Mouse (Mus musculus) inflammation-experienced regulatory T-cells, adult 6 months (primary cell): ENCODE measurements at regions not wholly inside any gene's neighbourhood (a gene's known extent, or its start where the extent isn't known, plus 50 kb on each side); places are given as distances from the start of the nearest gene placed in this dataset.
A peak's percentile ranks its signal among the peaks of the same experiment; 100 is the strongest.

Experiments used
- ATAC-seq: one replicate; pipeline ENCODE4 v1.8.0; 2017

- no peak for ATAC-seq
Observed at GRCm38 (mm10) chr8:36304809-36305208, 539.2 kb downstream of the Gm19410 start.

- no peak for ATAC-seq
Observed at GRCm38 (mm10) chr8:36306336-36306735, 540.7 kb downstream of the Gm19410 start.

DNA sequence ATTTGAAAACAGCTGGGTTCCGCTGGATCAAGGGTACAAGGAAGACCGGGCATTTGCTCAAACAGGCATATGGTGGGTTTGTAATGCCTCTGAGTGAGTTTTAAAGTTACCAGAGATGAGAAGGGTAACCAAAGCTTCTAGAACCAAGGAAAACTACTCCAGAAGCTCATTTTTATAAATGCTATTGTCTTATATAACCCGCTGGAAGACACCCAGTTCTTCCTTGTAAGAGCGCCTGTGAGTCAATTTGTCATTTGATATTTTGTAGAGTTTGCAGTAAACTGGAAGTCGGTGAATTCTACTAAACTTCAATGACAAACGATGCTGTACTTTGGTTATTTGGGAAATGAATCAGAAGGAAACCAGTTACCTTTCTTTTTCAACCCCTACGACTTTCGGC is 541.9 kb downstream of the Gm19410 start:
- ATAC-seq: no peak

- ATAC-seq: no peak
Observed at GRCm38 (mm10) chr8:36308056-36308455, 542.5 kb downstream of the Gm19410 start.

DNA sequence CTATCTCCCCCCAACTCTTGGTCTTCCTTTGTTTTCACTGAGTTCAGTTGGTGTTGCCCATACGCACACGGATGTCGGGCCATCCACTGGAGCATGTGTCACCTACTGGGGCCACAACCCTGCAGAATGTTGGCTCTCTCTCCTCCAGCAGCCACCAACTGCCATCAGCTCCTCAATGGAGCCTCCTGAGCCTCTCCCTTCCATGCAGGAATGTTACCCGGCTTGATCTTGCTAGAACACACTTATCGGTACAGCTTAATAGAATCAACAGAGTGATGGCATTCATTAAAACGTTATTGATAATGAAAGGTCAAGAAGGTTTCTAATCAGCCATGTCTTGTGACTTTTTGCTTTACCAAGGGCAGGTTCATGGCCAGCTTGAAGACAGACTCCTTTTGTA is 543.7 kb downstream of the Gm19410 start:
- ATAC-seq: no peak

DNA sequence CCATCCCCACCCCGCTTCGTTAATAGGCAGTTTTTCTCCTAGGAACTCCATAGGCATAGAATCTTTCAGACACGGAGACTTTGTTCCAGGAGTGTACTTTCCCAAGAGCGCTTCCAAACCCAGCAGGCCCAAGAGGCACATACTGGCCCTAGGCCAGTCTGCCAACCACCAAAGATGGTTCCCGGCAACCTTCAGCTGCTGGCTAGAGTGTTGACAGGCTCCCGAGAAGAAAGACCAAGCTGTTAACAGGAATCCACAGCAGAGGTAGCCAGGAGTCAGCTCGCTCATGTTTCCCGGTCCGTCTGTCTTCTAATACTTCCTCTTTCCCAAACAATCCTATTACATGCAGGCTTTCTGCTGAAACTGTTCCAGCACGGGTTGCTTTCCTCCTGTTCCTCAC is 544.4 kb downstream of the Gm19410 start:
- no peak for ATAC-seq

DNA sequence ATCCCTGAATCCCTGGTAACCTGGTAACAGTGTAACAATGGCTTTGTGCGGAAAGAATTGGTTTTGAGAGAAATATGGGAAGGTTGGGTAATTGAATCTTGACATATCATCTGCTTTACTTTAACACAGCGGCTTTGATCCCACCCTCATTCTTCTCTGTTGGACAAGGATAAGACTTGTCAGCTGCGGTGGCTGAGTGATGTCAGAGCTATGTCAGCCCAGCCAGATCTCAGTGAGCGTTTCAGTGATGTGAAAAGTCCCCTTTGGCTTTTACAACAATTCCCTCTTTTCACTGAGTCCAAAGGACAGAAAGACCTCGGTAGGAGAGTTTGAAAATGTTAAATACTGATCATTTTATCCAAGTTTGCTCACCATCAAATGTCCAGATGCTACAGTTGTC is 546.1 kb downstream of the Gm19410 start:
- ATAC-seq: no peak

- ATAC-seq: no peak
Observed at GRCm38 (mm10) chr8:36312963-36313362, 547.4 kb downstream of the Gm19410 start.

- ATAC-seq: no peak
Observed at GRCm38 (mm10) chr8:36318396-36318795, 552.8 kb downstream of the Gm19410 start.

DNA sequence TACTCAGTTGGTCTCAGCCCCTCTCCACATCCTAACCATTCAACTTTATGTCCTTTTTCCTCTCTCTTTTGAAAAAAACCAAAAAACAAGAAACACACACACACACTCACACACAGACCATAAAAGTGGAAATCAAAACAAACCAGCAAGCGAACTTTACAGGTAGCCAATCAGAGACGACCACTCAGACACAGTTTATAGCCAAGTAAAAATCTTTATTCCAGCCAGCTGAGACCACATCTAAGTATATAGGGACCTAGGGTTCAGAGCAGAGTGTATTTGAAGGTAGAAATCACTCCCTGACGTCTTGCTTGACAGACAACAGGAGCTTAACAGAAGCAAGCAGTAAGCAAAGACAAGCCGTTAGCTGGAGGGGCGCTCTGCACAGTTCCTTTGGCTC is 553.3 kb downstream of the Gm19410 start:
- no peak for ATAC-seq

- ATAC-seq: no peak
Observed at GRCm38 (mm10) chr8:36319314-36319959, 553.8 kb downstream of the Gm19410 start.

DNA sequence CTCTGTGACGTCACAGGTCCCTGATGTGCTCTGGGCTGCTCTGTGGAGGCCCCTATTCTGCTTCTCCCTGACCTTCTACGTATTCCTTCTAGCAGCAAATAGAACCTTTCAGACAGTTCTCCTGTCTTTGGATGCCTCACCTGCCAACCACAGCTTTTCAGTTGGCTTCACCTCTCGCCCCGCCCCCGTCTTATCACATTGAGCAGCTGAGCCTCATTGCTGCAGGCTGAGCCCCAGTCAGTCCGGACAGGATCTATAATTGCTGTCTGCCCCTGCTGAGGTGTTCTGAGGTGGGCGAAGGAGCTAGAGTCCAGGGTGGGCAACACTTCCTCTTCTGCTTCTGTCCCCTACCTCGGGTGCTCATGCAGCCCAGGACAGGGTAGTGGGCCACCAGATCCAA is 556.5 kb downstream of the Gm19410 start:
- ATAC-seq: no peak

- no peak for ATAC-seq
Observed at GRCm38 (mm10) chr8:36322578-36322977, 557.0 kb downstream of the Gm19410 start.

DNA sequence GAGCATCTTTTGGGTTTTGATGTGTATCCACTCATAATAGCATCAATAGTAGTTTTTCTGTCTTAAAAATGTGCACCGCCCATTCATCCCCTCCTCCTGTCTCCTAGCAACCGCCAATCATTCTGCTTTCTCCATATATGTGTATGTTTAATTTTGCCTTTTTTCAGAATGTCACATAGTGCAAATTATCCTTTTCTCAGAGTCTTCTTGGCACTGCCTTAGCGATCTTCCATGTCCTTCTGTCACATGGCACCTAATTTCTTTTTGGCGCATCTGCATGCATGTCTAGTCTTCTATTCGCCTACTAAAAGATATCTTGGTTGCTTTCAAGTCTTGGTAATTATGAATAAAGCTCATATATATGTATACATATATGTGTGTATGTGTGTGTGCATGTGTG is 573.0 kb downstream of the Gm19410 start:
- no peak for ATAC-seq

- no peak for ATAC-seq
Observed at GRCm38 (mm10) chr8:36339449-36339848, 573.9 kb downstream of the Gm19410 start.

GRCm38 (mm10) chr8:36340454-36340853 is 574.9 kb downstream of the Gm19410 start:
- no peak for ATAC-seq

- no peak for ATAC-seq
Observed at GRCm38 (mm10) chr8:36341965-36342364, 576.4 kb downstream of the Gm19410 start.

DNA sequence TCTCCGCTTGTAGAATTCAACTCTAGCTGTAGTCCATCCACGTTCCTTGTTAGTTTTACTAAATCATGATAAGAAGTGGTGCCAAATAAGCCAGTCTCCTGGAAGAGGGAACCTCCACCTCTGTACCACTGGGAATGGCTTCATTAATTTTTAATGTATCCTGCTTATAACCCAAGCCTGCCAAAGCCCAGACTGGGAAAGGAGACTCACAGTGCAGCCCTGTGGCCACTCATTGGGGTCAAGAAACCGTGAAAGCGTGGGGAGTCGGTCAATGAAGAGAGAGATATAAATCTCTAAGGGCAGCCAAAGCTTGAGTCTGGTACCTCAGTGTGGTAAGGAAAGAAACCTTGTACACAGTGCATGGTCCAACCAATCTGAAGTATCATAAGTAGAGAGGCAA is 577.1 kb downstream of the Gm19410 start:
- no peak for ATAC-seq

- ATAC-seq: peak; percentile 100
Observed at GRCm38 (mm10) chr8:36346682-36347324, 581.2 kb downstream of the Gm19410 start.

DNA sequence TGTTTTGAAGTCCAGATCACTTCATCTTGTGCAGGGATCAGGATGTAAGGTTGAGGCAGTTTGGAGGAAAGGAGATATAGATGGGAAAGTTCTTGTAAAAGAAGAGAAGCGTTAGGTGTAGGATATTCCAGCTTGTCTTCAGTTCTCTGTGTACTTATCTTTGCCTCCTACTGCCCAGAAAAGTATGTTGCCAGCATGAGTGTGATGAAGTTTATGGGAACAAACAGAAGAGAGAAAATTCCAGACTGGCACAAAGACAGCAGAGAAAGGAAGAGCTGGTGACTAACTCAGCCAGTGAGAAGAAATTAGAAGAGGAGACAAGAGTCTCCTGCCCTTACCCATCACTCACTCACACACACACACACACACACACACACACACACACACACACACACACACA is 582.5 kb downstream of the Gm19410 start:
- ATAC-seq: no peak

- ATAC-seq: no peak
Observed at GRCm38 (mm10) chr8:36354926-36355325, 589.3 kb downstream of the Gm19410 start.

- peak; percentile 52 for ATAC-seq
Observed at GRCm38 (mm10) chr8:36358998-36359397, 593.4 kb downstream of the Gm19410 start.

- peak; percentile 70 for ATAC-seq
Observed at GRCm38 (mm10) chr8:36361255-36361654, 595.7 kb downstream of the Gm19410 start.

DNA sequence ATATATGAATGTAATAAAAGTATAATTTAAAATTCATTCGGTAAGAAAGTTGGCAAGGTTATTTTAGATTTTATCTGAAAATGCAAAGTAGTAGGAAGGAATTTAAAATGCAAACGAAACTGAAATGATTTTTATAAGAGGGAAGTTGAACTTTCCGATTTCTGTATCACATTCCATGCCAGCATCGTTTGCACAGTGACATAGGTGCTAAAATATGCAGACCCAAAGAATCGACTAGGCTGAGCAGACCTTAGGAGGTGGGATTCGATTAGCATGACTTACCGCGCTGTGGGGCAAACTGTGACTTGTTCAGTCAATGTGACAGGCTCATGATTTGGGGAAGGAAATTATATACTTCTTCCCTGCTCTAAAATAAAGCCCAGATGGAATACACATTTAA is 596.2 kb downstream of the Gm19410 start:
- ATAC-seq: no peak

- no peak for ATAC-seq
Observed at GRCm38 (mm10) chr8:36363291-36363690, 597.7 kb downstream of the Gm19410 start.
